In genomic region chr17:71693313-71693712, GRCm38 (mm10) we compare ENCODE assay signal across 11 mouse cellular contexts. TPM values are rescaled to one million over a fixed set of nuclear protein-coding genes. Genes with fewer than 3 reads are reported as not detected.
DNase-seq lines count a peak whose midpoint lies in the region; ATAC-seq and TF ChIP-seq lines count a peak whose summit lies in the region.
"Had no signal": no experiment of that assay in that cellular context is flagged by ENCODE, and none has a peak within 500 bp of the region (broad histone marks: within the 10 kb centered on the region; RNA-seq: fewer than 3 reads in every experiment).

No protein-coding gene starts in this region.

- H3K4me2 ChIP-seq in hindbrain, postnatal 0 days (ENCODE audit: low read depth, low read length): no peak overlapping the region
- H3K4me2 ChIP-seq in hindbrain, embryonic 13.5 days: no peak overlapping the region
- no peak overlapping the region for H3K4me2 ChIP-seq in lung, postnatal 0 days (replicated peaks; ENCODE audit: low read depth, low read length)
- H3K4me2 ChIP-seq: embryonic facial prominence, embryonic 12.5 days had no signal

- TF ChIP-seq POLR2A in cerebellum, adult 2 months (IDR thresholded peaks at IDR 0.05; ENCODE audit: borderline replicate concordance, insufficient read depth, low read length): no peak

- no peaks in the 10 kb centered on the region for H3K27me3 ChIP-seq in hindbrain, postnatal 0 days (ENCODE audit: insufficient read depth, low read length)
- no peaks in the 10 kb centered on the region for H3K27me3 ChIP-seq in hindbrain, embryonic 13.5 days
- H3K27me3 ChIP-seq in lung, postnatal 0 days (replicated peaks; ENCODE audit: insufficient read depth, low read length): no peaks in the 10 kb centered on the region
- no peaks in the 10 kb centered on the region for H3K27me3 ChIP-seq in cerebellum, adult 2 months (ENCODE audit: control insufficient read depth, insufficient read depth, low read length)
- H3K27me3 ChIP-seq: CH12.LX; embryonic facial prominence, embryonic 12.5 days had no signal

- no peak overlapping the region for H3K27ac ChIP-seq in hindbrain, postnatal 0 days
- H3K27ac ChIP-seq in hindbrain, embryonic 13.5 days: no peak overlapping the region
- H3K27ac ChIP-seq in lung, postnatal 0 days (ENCODE audit: low read length): no peak overlapping the region
- H3K27ac ChIP-seq in cerebellum, adult 2 months (ENCODE audit: insufficient read depth, low read length): no peak overlapping the region
- H3K27ac ChIP-seq: embryonic facial prominence, embryonic 12.5 days had no signal

- no peak overlapping the region for H3K4me3 ChIP-seq in hindbrain, postnatal 0 days (ENCODE audit: low read length)
- H3K4me3 ChIP-seq in hindbrain, embryonic 13.5 days: no peak overlapping the region
- no peak overlapping the region for H3K4me3 ChIP-seq in lung, postnatal 0 days (ENCODE audit: low read depth, low read length)
- H3K4me3 ChIP-seq in cerebellum, adult 2 months (replicated peaks; ENCODE audit: insufficient read depth, low read depth, low read length): no peak overlapping the region
- H3K4me3 ChIP-seq: embryonic facial prominence, embryonic 12.5 days had no signal

- TF ChIP-seq CTCF in hindbrain, postnatal 0 days (IDR thresholded peaks at IDR 0.05; ENCODE audit: low read depth): no peak
- no peak for TF ChIP-seq CTCF in lung, postnatal 0 days (IDR thresholded peaks at IDR 0.05)
- TF ChIP-seq CTCF in cerebellum, adult 2 months (IDR thresholded peaks at IDR 0.05; ENCODE audit: borderline replicate concordance, insufficient read depth, low read depth, low read length): no peak

- no peak for TF ChIP-seq EP300 in lung, postnatal 0 days (IDR thresholded peaks at IDR 0.05)

- no peak overlapping the region for H3K9ac ChIP-seq in hindbrain, postnatal 0 days (replicated peaks; ENCODE audit: low read length)
- H3K9ac ChIP-seq in hindbrain, embryonic 13.5 days: no peak overlapping the region
- H3K9ac ChIP-seq in lung, postnatal 0 days (replicated peaks; ENCODE audit: low read depth): no peak overlapping the region
- H3K9ac ChIP-seq: embryonic facial prominence, embryonic 12.5 days had no signal

- no peaks in the 10 kb centered on the region for H3K36me3 ChIP-seq in hindbrain, postnatal 0 days (ENCODE audit: insufficient read depth, low read length)
- no peaks in the 10 kb centered on the region for H3K36me3 ChIP-seq in hindbrain, embryonic 13.5 days
- no peaks in the 10 kb centered on the region for H3K36me3 ChIP-seq in lung, postnatal 0 days (ENCODE audit: insufficient read depth, low read length)
- H3K36me3 ChIP-seq: embryonic facial prominence, embryonic 12.5 days had no signal

- H3K4me1 ChIP-seq in hindbrain, postnatal 0 days (ENCODE audit: insufficient read depth, low read length): peaks cover 6% of the 10 kb centered on the region
- H3K4me1 ChIP-seq in hindbrain, embryonic 13.5 days (replicated peaks): peaks cover 18% of the 10 kb centered on the region
- H3K4me1 ChIP-seq in lung, postnatal 0 days (ENCODE audit: insufficient read depth, low read depth, low read length): peaks cover 8% of the 10 kb centered on the region; the same call in 1 of the 2 replicates
- 0 out of 2 replicates have a peak, but pooled peaks cover 8% of the 10 kb centered on the region for H3K4me1 ChIP-seq in cerebellum, adult 2 months (ENCODE audit: control insufficient read depth, insufficient read depth, low read length)

- H3K9me3 ChIP-seq in hindbrain, postnatal 0 days (ENCODE audit: low read length): 0 out of 2 replicates have a peak, but pooled peaks cover 3% of the 10 kb centered on the region
- H3K9me3 ChIP-seq in hindbrain, embryonic 13.5 days: 0 out of 2 replicates have a peak, but pooled peaks cover 8% of the 10 kb centered on the region
- no peaks in the 10 kb centered on the region for H3K9me3 ChIP-seq in lung, postnatal 0 days (ENCODE audit: low read length)
- H3K9me3 ChIP-seq: embryonic facial prominence, embryonic 12.5 days had no signal

- no peak for ATAC-seq in hindbrain, postnatal 0 days
- no peak for ATAC-seq in hindbrain, embryonic 13.5 days (ENCODE audit: low FRiP score)
- ATAC-seq in frontal cortex, adult (ENCODE audit: low TSS enrichment): peak; percentile 69
- ATAC-seq in lung, postnatal 0 days: no peak
- ATAC-seq in monocyte, adult 5-6 weeks (replicated peaks; ENCODE audit: insufficient number of reproducible peaks, low FRiP score, low TSS enrichment, poor library complexity, severe bottlenecking): no peak

- DNase-seq in hindbrain, postnatal 0 days (ENCODE audit: low spot score): peak; percentile 39
- DNase-seq in Muller cell, postnatal 12 days (ENCODE audit: inconsistent ontology term): peak; percentile 38
- peak; percentile 57 for DNase-seq in lung, postnatal 0 days (ENCODE audit: low spot score)
- no peak for DNase-seq in c-Kit-positive CD71-positive TER-119-positive erythroid progenitor cells, embryonic 14.5 days (ENCODE audit: low spot score)
- no peak for DNase-seq in cerebellum, adult 2 months

- 28% methylated on average over 5 of the region's 5 CpGs for WGBS in hindbrain, postnatal 0 days
- 25% methylated on average over 5 of the region's 5 CpGs for WGBS in hindbrain, embryonic 13.5 days
- WGBS in lung, postnatal 0 days: 50% methylated on average over 5 of the region's 5 CpGs
- 23% methylated on average over 5 of the region's 5 CpGs for WGBS in cerebellum, adult 2 months

RNA-seq across cellular contexts. Expression of gene Togaram2, which starts 20.3 kb away (rescaled TPM):
- total RNA-seq in hindbrain, postnatal 0 days (2014; rRNA removed): 1.0 and 6.3 TPM in 2 replicates
- polyA plus RNA-seq in hindbrain, postnatal 0 days (2015; fragmentation: Nextera tagmentation; extraction: Ambion mirVana): 0.88 and 1.2 TPM in 2 replicates
- polyA plus RNA-seq in hindbrain, embryonic 13.5 days (2015; fragmentation: Nextera tagmentation; extraction: Ambion mirVana): 0.35 and 0.53 TPM in 2 replicates
- polyA plus RNA-seq in lung, postnatal 0 days (2015; fragmentation: Nextera tagmentation; extraction: Ambion mirVana): 6.3 and 9.1 TPM in 2 replicates
- total RNA-seq in monocyte, adult 5-6 weeks (2017): not detected in 3 replicates
- 1.1 and 1.9 TPM in 2 replicates for polyA plus RNA-seq in cerebellum, adult 2 months (2012; rRNA removed)
- total RNA-seq: adrenal gland, postnatal 36 days had no signal
- polyA plus RNA-seq: embryonic facial prominence, embryonic 12.5 days had no signal

RNA-seq across cellular contexts. Expression of gene Pcare, which starts 59.4 kb away (rescaled TPM):
- total RNA-seq in hindbrain, postnatal 0 days (2014; rRNA removed): not detected in 2 replicates
- polyA plus RNA-seq in hindbrain, postnatal 0 days (2015; fragmentation: Nextera tagmentation; extraction: Ambion mirVana): not detected in 2 replicates
- not detected in 2 replicates for polyA plus RNA-seq in hindbrain, embryonic 13.5 days (2015; fragmentation: Nextera tagmentation; extraction: Ambion mirVana)
- polyA plus RNA-seq in lung, postnatal 0 days (2015; fragmentation: Nextera tagmentation; extraction: Ambion mirVana): not detected in 2 replicates
- not detected in 3 replicates for total RNA-seq in monocyte, adult 5-6 weeks (2017)
- polyA plus RNA-seq in cerebellum, adult 2 months (2012; rRNA removed): not detected in 2 replicates
- total RNA-seq: adrenal gland, postnatal 36 days; CH12.LX had no signal
- polyA plus RNA-seq: embryonic facial prominence, embryonic 12.5 days had no signal

Comparison
In these comparisons a context has a peak if more than half of its experiments do, and no peak if none do; other contexts are left out.
1. DNase-seq: peak in hindbrain, postnatal 0 days (single experiment), Muller cell, postnatal 12 days (single experiment) and lung, postnatal 0 days (single experiment); none in c-Kit-positive CD71-positive TER-119-positive erythroid progenitor cells, embryonic 14.5 days (single experiment) and cerebellum, adult 2 months (0 of 2).